Mouse (Mus musculus): Measurements from ENCODE around the gene Cd163. TPM values are rescaled to one million over a fixed set of nuclear protein-coding genes. Genes with fewer than 3 reads are reported as not detected.

Cd163 gene
- polyA plus RNA-seq, 1 experiment, result 0.53 TPM

DNA sequence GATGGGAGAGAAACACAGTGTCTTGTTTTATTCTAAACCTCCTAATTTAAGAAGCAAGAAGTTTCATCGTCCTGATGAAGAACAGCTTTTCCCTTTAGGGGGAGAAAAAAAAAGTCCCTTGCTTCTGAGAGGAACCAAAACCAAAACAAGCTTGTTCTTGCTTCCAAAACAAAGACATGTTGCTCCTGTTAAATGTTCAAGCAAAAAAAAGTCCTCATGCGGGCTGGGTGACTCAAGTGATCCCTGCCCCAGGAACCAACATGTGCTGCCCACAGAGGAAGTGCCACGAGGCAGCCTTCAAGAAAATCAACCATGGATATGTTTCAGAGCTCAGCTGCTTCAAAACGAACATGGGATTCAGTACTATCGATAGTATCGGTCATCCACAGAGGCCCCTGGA, 54.5 kb downstream of the Cd163 start:
- no peak for DNase-seq (ENCODE audit: low read depth, low spot score)
- 67% methylated on average over 6 of the region's 6 CpGs for WGBS

DNA sequence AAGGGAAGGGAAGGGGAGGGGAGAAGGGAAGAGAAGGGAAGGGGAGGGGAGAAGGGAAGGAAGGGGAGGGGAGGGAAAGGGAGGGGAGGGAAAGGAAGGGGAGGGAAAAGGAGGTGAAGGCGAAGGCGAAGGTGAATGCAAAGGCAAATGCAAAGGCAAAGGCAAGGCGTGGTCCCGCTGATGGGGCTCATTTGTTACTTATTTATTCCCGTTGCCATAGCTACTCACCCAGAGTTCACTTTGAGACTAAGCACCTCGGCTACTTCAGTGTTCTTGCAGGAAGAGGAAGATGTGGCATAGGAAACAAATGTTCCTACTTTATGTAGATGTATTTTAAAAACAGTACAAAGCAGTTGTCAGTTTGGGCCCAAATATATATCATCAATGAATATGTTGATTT, 56.1 kb downstream of the Cd163 start:
- no peak for DNase-seq (ENCODE audit: low read depth, low spot score)
- 29% methylated on average over 6 of the region's 6 CpGs for WGBS

DNA sequence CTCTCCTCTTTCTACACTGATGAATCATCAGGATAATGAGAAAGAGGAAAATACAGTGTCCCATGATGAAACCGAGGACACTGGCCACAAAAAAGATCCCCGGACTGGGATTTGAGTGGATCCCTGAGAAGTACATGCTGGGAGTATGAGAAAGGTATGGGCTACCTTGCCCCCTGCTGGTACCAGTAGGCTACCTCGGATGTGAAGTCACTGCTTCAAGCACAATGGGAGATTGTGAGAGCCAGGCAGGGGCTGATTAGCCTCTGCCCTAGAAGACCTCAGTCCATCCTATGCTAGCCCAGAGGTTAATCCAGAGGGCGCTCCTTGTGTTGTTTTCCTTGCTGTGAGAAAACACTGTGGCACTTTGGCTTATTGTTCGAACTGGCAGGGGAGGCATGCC, 59.9 kb downstream of the Cd163 start:
- no peak for DNase-seq (ENCODE audit: low read depth, low spot score)
- 49% methylated on average over 5 of the region's 5 CpGs for WGBS

DNA sequence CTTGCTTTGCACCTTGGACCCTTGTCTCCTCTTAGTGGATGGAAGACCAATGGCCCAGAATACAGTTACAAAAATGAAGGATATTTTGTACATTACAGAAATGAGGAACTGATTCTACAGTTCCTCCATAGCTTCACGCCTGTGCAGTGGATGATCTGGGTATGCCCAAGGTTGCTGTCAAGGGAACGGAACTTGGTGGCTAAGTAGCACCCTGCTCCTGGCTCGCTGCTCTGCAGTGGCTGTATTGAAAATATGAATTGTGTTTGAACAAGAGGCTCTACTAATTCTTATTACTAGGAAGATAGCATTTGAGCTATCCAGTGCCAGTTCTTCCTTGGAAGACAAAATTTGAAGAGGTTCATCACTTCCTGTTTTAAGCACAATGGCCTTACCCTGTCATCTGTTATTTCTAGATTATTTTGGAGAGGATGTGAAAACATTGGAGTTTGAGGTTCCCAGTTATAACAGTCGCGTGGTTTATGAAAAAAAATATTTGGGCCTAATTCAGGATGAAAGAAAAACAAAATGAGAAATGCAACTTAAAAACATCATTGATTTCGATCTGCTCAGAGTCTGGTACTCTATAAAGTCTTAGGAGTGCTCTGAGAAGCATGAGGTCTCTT, 69.2 kb downstream of the Cd163 start:
- DNase-seq (ENCODE audit: low read depth, low spot score), result no peak
- 87% methylated on average over 6 of the region's 6 CpGs for WGBS

DNA sequence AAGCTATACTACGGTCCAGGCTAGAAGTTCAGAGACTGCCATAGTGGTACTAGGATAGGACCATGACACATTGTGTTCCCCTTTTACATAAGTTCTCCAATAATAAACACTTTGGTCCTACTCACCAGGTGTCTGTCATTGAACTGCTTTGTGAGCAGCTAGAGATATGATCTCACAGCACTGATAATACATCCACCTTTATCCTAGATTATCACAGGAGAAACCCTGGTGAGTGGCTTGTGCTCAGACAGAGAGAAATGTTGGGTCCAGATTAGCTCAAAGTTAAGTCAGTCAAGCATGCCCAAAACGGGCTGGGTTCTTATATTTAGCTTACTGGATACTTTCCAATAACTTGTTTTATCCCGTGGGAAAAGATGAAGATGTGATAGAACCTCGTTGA, 70.2 kb downstream of the Cd163 start:
- no peak for DNase-seq (ENCODE audit: low read depth, low spot score)
- WGBS, result 62% methylated on average over 4 of the region's 4 CpGs

DNA sequence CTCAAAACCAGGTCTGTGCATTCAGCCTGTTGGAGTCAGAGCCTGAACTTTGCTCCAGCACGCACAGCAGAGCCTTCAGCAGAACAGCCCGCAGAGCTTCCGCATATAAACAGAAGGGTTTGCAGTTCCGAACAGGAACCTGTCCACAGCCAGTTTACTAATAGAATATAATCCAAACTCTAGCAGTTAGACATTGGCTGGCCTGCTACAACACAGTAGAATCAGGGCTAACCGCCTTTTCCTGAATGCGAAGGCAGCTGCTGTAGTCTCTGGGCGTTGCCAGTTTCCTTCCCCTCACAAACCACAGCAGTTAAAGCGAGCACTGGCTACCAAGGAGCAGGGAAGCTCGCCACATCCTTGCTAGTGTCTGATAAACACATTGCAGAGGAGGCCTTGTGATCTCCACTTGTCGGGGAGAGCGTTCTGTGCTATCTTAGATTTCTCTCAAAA, 71.0 kb downstream of the Cd163 start:
- WGBS, result 40% methylated on average over 11 of the region's 11 CpGs
- no peak for DNase-seq (ENCODE audit: low read depth, low spot score)

DNA sequence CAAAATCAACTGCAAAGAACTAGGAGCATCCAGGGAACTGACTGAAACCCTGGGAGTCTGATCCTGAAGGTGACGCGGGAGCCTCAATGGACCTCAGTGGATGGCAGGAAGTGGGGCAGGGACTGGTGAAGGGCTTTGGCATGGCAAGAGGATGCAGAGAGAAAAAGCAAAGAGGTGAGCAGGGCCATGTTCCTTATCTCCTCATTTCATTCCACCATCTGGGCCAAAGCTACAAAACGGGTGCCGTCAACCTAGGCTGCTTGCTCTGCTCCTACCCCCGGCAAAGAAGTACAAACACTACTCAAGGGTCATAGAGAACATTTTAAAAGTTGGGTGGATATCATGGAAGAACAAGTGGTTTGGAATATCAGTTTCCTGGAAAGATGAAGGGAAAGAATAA, 71.9 kb downstream of the Cd163 start:
- no peak for DNase-seq (ENCODE audit: low read depth, low spot score)
- WGBS, result 86% methylated on average over 5 of the region's 5 CpGs

DNA sequence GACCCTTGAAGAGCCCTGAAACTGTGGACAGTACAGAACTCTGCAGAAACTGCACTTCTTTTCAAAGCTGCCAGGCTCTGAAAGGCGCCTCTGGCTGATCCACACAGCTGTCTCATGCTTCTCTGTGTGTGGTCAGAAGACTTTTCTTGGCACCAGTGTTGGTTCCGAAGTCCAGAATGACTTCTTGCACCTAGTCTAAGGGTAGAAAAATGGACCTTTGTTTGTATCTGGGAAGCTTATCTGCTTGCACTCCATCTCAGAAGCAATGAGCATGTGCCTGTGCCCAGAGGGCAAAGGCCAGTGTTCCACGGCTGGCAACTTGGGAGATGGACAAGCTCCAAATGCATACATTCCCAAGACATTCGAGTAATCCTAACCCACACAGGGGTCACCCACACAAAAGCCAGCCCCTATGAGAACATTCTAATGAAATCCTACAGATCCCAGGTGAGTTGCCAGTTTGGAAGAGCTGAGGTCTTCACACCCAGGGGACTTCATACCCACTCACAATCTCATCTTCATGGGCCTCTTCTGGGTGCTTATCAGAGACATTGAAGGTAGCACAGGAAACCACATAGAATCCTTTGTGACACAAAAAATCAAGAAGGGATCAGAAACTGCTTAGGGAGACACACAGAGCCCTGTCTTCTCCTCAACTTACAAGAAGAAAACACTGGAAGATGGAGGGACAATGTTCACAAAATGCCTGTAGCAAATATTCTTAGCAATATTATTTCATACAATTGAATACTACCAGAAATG, 73.2 kb downstream of the Cd163 start:
- 22% methylated on average over 4 of the region's 4 CpGs for WGBS

DNA sequence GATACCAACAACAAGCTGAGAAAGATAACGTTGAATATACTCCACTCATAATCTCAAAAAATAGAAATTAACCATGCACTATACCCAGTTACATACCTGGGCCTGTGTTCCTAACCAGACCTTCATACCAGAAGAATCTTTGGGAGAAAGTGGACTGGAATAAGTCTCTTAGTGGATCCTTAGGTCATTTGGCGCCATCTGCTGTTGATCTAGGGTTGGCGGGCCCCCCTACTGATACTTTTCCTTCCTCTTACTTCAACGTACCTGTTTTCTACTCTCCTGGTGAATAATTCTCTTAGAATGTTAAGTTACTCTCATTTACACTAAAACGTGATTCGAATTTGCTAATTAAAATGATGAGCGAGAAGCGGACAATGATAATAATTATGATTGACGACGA, 74.9 kb downstream of the Cd163 start:
- 30% methylated on average over 10 of the region's 10 CpGs for WGBS
- no peak for DNase-seq (ENCODE audit: low read depth, low spot score)

More for the DNA sequence above, 73.2 kb downstream of the Cd163 start:
- DNase-seq (ENCODE audit: low read depth, low spot score), result no peak

Other genes with a start within 250 kb of the Cd163 start
- not detected in 2 replicates for gene Vmn2r27, start 72.8 kb upstream of the Cd163 start, polyA plus RNA-seq (2012; rRNA removed)
- 24.9 and 36.9 TPM in 2 replicates for gene Pex5, start 110.4 kb downstream of the Cd163 start, polyA plus RNA-seq (2012; rRNA removed)
- gene Clstn3, start 160.1 kb downstream of the Cd163 start, polyA plus RNA-seq (2012; rRNA removed), result 0.90 and 1.6 TPM in 2 replicates
- gene C1rl, start 188.5 kb downstream of the Cd163 start, polyA plus RNA-seq (2012; rRNA removed), result 1.2 and 1.7 TPM in 2 replicates
- gene C1ra, start 207.7 kb downstream of the Cd163 start, polyA plus RNA-seq (2012; rRNA removed), result 19.0 and 24.3 TPM in 2 replicates
- 31.4 and 47.1 TPM in 2 replicates for gene C1s1, start 237.7 kb downstream of the Cd163 start, polyA plus RNA-seq (2012; rRNA removed)

All from large intestine, adult 2 months (tissue).